Mouse (Mus musculus): Measurements from ENCODE around the gene Sart1. TPM values are rescaled to one million over a fixed set of nuclear protein-coding genes. Genes with fewer than 3 reads are reported as not detected.

Gene Sart1
- total RNA-seq, 2 experiments from 2014 or later = 83.7 to 99.3 TPM

DNA sequence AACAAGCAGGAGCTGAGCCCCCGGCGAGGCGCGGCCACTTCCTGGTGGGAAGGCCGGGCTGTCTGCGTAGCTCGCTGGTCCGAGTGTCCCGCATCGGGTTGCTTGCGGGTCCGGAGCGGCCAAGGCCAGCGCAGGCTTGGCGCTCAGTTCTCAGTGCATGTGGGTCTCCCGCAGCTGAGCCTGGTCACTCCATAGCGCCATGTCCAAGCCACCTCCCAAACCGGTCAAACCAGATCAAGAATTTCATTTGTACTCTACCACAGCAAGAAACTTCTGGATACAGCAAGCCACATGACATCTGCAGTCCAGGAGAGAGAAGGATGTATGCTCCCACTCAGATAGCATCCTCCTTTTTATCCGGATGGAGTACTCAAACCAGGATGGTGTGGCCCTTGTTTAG is 60.5 kb downstream of the Sart1 start:
- no peak for DNase-seq (ENCODE audit: extremely low spot score in 1 of 2, low spot score in 1 of 2)

Other genes starting within 250 kb of the Sart1 start
- gene Pacs1, start 115.6 kb downstream of the Sart1 start, total RNA-seq (2021) = 10 to 100 TPM; 54.2 to 57.6 TPM
- gene Sf3b2, start 93.2 kb downstream of the Sart1 start, total RNA-seq (2021) = 100 to 1,000 TPM; 201 to 202 TPM
- 100 to 1,000 TPM; 114 to 129 TPM for gene Gal3st3, start 90.4 kb downstream of the Sart1 start, total RNA-seq (2021)
- gene Catsper1, start 53.0 kb downstream of the Sart1 start, total RNA-seq (2021) = not detected
- 1 to 10 TPM; 6.1 to 6.7 TPM for gene Cst6, start 39.1 kb downstream of the Sart1 start, total RNA-seq (2021)
- 10 to 100 TPM; 19.5 to 23.7 TPM for gene Eif1ad, start 22.0 kb downstream of the Sart1 start, total RNA-seq (2021)
- gene Banf1, start 21.5 kb downstream of the Sart1 start, total RNA-seq (2021) = 10 to 100 TPM; 85.3 to 93.2 TPM
- not detected for gene Tsga10ip, start 13.8 kb upstream of the Sart1 start, total RNA-seq (2021)
- gene Drap1, start 36.3 kb upstream of the Sart1 start, total RNA-seq (2021) = 100 to 1,000 TPM; 278 to 311 TPM
- 10 to 100 TPM; 68.2 to 71.1 TPM for gene AI837181, start 36.4 kb upstream of the Sart1 start, total RNA-seq (2021)
- gene Fosl1, start 58.8 kb upstream of the Sart1 start, total RNA-seq (2021) = not detected
- gene Ccdc85b, start 69.2 kb upstream of the Sart1 start, total RNA-seq (2021) = 10 to 100 TPM; 32.9 to 35.9 TPM
- 100 to 1,000 TPM in 1 of 2 experiments, 10 to 100 TPM in 1; 99.4 to 110 TPM for gene Fibp, start 71.9 kb upstream of the Sart1 start, total RNA-seq (2021)
- gene Ctsw, start 79.8 kb upstream of the Sart1 start, total RNA-seq (2021) = not detected
- gene Efemp2, start 85.3 kb upstream of the Sart1 start, total RNA-seq (2021) = 10 to 100 TPM; 11.0 to 11.6 TPM
- 10 to 100 TPM; 33.2 to 38.2 TPM for gene Mus81, start 99.7 kb upstream of the Sart1 start, total RNA-seq (2021)
- gene Cfl1, start 101.8 kb upstream of the Sart1 start, total RNA-seq (2021) = 1,000 to 10,000 TPM; 1,427 to 1,527 TPM
- 1 to 10 TPM; 4.5 to 9.2 TPM for gene 1700020D05Rik, start 115.1 kb upstream of the Sart1 start, total RNA-seq (2021)
- gene Snx32, start 121.8 kb upstream of the Sart1 start, total RNA-seq (2021) = 10 to 100 TPM; 78.0 to 86.5 TPM
- not detected for gene Ovol1, start 171.9 kb upstream of the Sart1 start, total RNA-seq (2021)
- gene Ap5b1, start 179.3 kb upstream of the Sart1 start, total RNA-seq (2021) = 1 to 10 TPM; 7.7 to 8.2 TPM
- 10 to 100 TPM; 67.6 to 85.2 TPM for gene Rnaseh2c, start 213.2 kb upstream of the Sart1 start, total RNA-seq (2021)
- 10 to 100 TPM; 83.1 to 87.8 TPM for gene Kat5, start 221.5 kb upstream of the Sart1 start, total RNA-seq (2021)
- 10 to 100 TPM; 20.6 to 22.0 TPM for gene Rela, start 248.8 kb upstream of the Sart1 start, total RNA-seq (2021)